Mouse (Mus musculus) ES-E14 (cell line): ENCODE measurements at regions not wholly inside any gene's neighbourhood (a gene's known extent, or its start where the extent isn't known, plus 50 kb on each side); places are given as distances from the start of the nearest gene placed in this dataset.

ENCODE experiments used
- MAFK ChIP-seq: IDR thresholded peaks from 2 replicates; pipeline ENCODE4 v1.6.1; 2014; ENCODE audit warnings: mild to moderate bottlenecking, low read depth, low read length, inconsistent platforms; ENCODE audit not compliant: insufficient read depth
- ZNF384 ChIP-seq: IDR thresholded peaks from 2 replicates; pipeline ENCODE4 v1.6.1; 2012; ENCODE audit warnings: low read depth, low read length, inconsistent platforms

DNA sequence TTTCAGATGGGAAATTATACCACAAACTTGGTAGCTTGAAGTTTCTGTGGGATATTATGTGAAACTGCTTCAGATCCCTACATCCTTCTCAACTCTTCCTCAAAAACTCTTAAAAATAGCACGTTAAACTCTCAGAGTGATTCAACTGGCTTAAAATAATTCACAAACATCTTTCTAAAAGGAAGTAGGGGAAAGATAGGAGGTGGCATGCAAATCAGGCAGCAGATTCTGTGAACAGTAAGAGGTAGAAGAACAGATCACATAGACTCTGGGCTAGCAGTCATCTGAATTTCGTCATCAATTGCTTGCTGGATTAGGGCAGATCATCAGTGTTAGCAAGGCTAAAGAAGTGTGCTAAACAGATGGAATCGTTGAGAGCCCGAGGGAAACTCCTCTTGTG is 133.9 kb upstream of the Cited2 start:
- TF ChIP-seq MAFK (no peak), ZNF384 (no peak)
